ENCODE assay signal across 9 mouse cellular contexts in the genomic region with DNA sequence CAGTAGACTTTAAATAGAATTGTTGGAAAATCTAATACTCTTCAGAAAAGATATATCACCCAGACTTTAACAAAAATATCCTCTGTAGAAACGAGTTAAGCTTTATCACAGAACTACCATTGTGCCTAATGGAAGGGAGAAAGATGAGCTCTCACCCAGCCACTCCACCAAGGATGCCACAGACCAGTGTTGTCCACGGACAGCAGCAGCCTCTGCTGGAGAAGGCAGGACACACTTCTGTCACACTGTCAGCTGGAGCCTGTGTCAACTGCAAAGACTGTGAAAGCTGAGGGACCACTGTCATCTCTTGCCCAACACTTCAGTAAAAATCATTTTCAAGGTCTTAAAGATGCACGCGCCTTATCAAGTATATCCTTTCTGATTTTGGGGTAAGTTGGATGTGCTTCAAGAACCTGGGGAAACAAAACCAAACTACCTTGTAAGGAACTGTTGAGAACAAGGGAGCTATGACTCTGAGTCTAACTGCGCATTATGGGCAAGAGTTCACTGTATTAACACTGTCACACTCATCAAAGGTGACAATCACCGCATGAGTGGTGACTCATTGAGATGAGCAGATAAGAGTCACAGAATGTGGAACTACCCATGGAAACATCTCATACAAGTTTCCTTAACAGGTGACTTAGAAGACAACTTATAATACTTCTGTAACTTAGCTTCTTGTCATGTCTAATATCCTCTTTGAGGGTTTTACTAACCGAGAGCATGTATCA. TPM values are rescaled to one million over a fixed set of nuclear protein-coding genes. Genes with fewer than 3 reads are reported as not detected.
A peak's percentile ranks its signal among the peaks of the same experiment; 100 is the strongest.
DNase-seq lines count a peak whose midpoint lies in the region; ATAC-seq and TF ChIP-seq lines count a peak whose summit lies in the region.
"Had no signal": no experiment of that assay in that cellular context is flagged by ENCODE, and none has a peak within 500 bp of the region (broad histone marks: within the 10 kb centered on the region; RNA-seq: fewer than 3 reads in every experiment).

No protein-coding gene starts in this region.

- WGBS in thymus, adult 2 months, result 81% methylated on average over 7 of the region's 7 CpGs

- H3K4me1 ChIP-seq in thymus, adult 2 months (replicated peaks; ENCODE audit: control insufficient read depth, insufficient read depth, low read length), result no peaks in the 10 kb centered on the region
- H3K4me1 ChIP-seq: neural tube, embryonic 12.5 days had no signal

- H3K36me3 ChIP-seq in thymus, adult 2 months (ENCODE audit: control insufficient read depth, insufficient read depth, low read length), result no peaks in the 10 kb centered on the region
- H3K36me3 ChIP-seq: neural tube, embryonic 12.5 days had no signal

- ATAC-seq in cerebellum, adult (ENCODE audit: insufficient number of reproducible peaks, low FRiP score, low TSS enrichment), result 0 out of 2 replicates have a peak, but pooled peaks have one; percentile 66
- ATAC-seq in megakaryocyte, adult 5-6 weeks (ENCODE audit: poor library complexity, severe bottlenecking), result peak; percentile 13; the same call in 1 of the 2 replicates

- no peak for TF ChIP-seq POLR2A in brain, embryonic 14.5 days (IDR thresholded peaks at IDR 0.05; ENCODE audit: borderline replicate concordance, extremely low read depth, insufficient read depth, insufficient read length, poor library complexity, severe bottlenecking)
- TF ChIP-seq POLR2A in thymus, adult 2 months (IDR thresholded peaks at IDR 0.05; ENCODE audit: control insufficient read depth, extremely low read depth, insufficient read depth, low read length, poor library complexity), result no peak

- DNase-seq in cerebellum, adult 11 months, result no peak
- peak; percentile 41 to 53 for DNase-seq in layer of hippocampus, postnatal 10 days (ENCODE audit: low spot score in 2 of 2)
- DNase-seq in layer of hippocampus, postnatal 36 days, result no peak
- peak; percentile 75 for DNase-seq in brain, embryonic 14.5 days (ENCODE audit: low read depth)
- no peak for DNase-seq in thymus, adult 2 months
- no peak for DNase-seq in urinary bladder, postnatal 10 days (ENCODE audit: low spot score)

- H3K27me3 ChIP-seq in thymus, adult 2 months (ENCODE audit: control insufficient read depth, insufficient read depth, low read length), result no peaks in the 10 kb centered on the region
- H3K27me3 ChIP-seq: neural tube, embryonic 12.5 days had no signal

- no peak overlapping the region for H3K27ac ChIP-seq in thymus, adult 2 months (ENCODE audit: control insufficient read depth, insufficient read depth, low read length)
- H3K27ac ChIP-seq: neural tube, embryonic 12.5 days had no signal

- peak; percentile 78 for TF ChIP-seq CTCF in brain, embryonic 14.5 days (IDR thresholded peaks at IDR 0.05; ENCODE audit: borderline replicate concordance, extremely low read depth, insufficient read depth, insufficient read length)
- TF ChIP-seq CTCF in thymus, adult 2 months (IDR thresholded peaks at IDR 0.05; ENCODE audit: borderline replicate concordance, control insufficient read depth, extremely low read depth, insufficient read depth, low read length, poor library complexity), result no peak

- H3K4me3 ChIP-seq in thymus, adult 2 months (ENCODE audit: control insufficient read depth, insufficient read depth, low read length), result no peak overlapping the region
- H3K4me3 ChIP-seq: neural tube, embryonic 12.5 days had no signal

RNA-seq across cellular contexts. Expression of a gene that starts 59.8 kb away (rescaled TPM):
- 1 to 10 TPM; 3.8 to 4.8 TPM for total RNA-seq in layer of hippocampus, postnatal 10 days (2021)
- 1 to 10 TPM; 7.8 to 7.9 TPM for total RNA-seq in layer of hippocampus, postnatal 36 days (2021)
- 1.2 and 1.4 TPM in 2 replicates for polyA plus RNA-seq in brain, embryonic 14.5 days (2012; rRNA removed)
- 8.1 and 12.7 TPM in 2 replicates for total RNA-seq in megakaryocyte, adult 5-6 weeks (2015)
- 4.9 and 7.5 TPM in 2 replicates for total RNA-seq in megakaryocyte, adult 5-6 weeks (2017)
- 0.66 and 1.3 TPM in 2 replicates for polyA plus RNA-seq in thymus, adult 2 months (2012; rRNA removed)

Comparison
In these comparisons a context has a peak if more than half of its experiments do, and no peak if none do; other contexts are left out.
1. DNase-seq: peak in layer of hippocampus, postnatal 10 days (2 of 2) and brain, embryonic 14.5 days (single experiment); none in cerebellum, adult 11 months (single experiment), layer of hippocampus, postnatal 36 days (0 of 2), thymus, adult 2 months (single experiment) and urinary bladder, postnatal 10 days (single experiment).